Mouse (Mus musculus) lung, postnatal 0 days (tissue): ENCODE measurements around the gene Hectd4.

Source experiments
- CTCF ChIP-seq: IDR thresholded peaks from 2 replicates; pipeline ENCODE4 v1.5.1; 2016; ENCODE audit warnings: antibody characterized with exemption, mild to moderate bottlenecking
- EP300 ChIP-seq: IDR thresholded peaks from 2 replicates; pipeline ENCODE4 v1.6.1; 2016; ENCODE audit warnings: antibody characterized with exemption, mild to moderate bottlenecking, control low read depth

DNA sequence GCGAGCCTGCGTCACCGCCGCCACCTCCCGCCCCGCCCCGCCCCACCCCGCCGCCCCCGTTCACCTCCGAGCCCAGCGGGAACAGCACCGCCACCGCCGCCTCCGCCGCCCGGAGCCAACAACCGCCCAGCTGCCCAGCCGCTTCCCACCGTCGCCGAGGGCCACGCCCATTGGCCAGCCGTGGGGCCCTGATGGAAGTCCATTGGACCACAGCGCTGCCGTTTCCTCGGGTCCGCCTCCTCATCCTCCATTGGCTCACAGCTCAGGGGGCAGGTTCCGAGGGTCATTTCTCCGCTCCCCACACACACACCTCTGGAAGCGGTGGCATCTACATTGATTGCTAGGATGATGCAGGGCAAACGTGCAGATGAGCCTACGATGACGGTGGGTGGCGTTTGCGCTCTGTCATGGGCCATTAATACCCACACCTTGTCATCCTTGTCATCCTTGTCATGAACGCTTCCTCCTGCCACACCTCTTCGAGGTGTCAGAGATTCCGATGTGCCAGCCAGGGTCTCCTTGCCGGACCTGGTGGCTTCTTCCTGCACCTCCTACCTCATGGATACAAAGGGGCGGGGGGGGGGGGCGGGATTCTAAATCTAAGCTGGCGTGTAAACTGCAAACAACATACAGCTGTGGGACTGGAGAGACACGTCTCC lies 165.6 kb downstream of the Hectd4 start, which contains the start of gene Trafd1:
- no peak for TF ChIP-seq CTCF
- no peak for TF ChIP-seq EP300
